Mouse (Mus musculus): ENCODE measurements at regions not wholly inside any gene's neighbourhood (a gene's known extent, or its start where the extent isn't known, plus 50 kb on each side); places are given as distances from the start of the nearest gene placed in this dataset.

GRCm38 (mm10) chr13:107942297-107942962 is 101.8 kb upstream of the Smim15 start:
- peaks cover 0 to 1% of the 10 kb centered on the region in 2 experiments; a peak in 2 of 4 replicates for H3K36me3 ChIP-seq (ENCODE audit: control insufficient read depth in 1 of 2, insufficient read depth in 2 of 2, low read length in 2 of 2)
- no peak overlapping the region for H3K27ac ChIP-seq (ENCODE audit: control insufficient read depth, low read depth, low read length)
- H3K4me1 ChIP-seq (ENCODE audit: control insufficient read depth in 1 of 2, insufficient read depth in 2 of 2, low read length in 2 of 2): no peaks in the 10 kb centered on the region
- TF ChIP-seq CHD1 (IDR thresholded peaks at IDR 0.05; ENCODE audit: low read depth, low read length): no peak
- TF ChIP-seq RCOR1 (IDR thresholded peaks at IDR 0.05; ENCODE audit: low read depth, low read length): no peak
- no peak for TF ChIP-seq MEF2A (IDR thresholded peaks at IDR 0.05; ENCODE audit: extremely low read depth, insufficient replicate concordance, low read depth, low read length, poor library complexity, severe bottlenecking)
- TF ChIP-seq UBTF (IDR thresholded peaks at IDR 0.05; ENCODE audit: borderline replicate concordance, insufficient read depth, low read depth, low read length): no peak
- TF ChIP-seq MYC (IDR thresholded peaks at IDR 0.05; ENCODE audit: low read depth, low read length): no peak
- TF ChIP-seq MXI1 (IDR thresholded peaks at IDR 0.05; ENCODE audit: low read depth, low read length): no peak
- no peak for TF ChIP-seq CTCF (IDR thresholded peaks at IDR 0.05 in 2 of 3, conservative IDR thresholded peaks at IDR 0.05 in 1 of 3; ENCODE audit: control insufficient read depth in 1 of 3, insufficient read depth in 1 of 3, low read depth in 2 of 3, low read length in 3 of 3, poor library complexity in 1 of 3, severe bottlenecking in 1 of 3)
- TF ChIP-seq NELFE (IDR thresholded peaks at IDR 0.05; ENCODE audit: low read depth, low read length): no peak
- no peaks in the 10 kb centered on the region for H3K79me2 ChIP-seq (ENCODE audit: control insufficient read depth, insufficient read depth, low read length, poor library complexity)
- no peak for DNase-seq (ENCODE audit: low read depth, low spot score)
- H3K9me3 ChIP-seq (replicated peaks; ENCODE audit: insufficient read depth, low read length): no peaks in the 10 kb centered on the region
- H3K4me3 ChIP-seq (ENCODE audit: control insufficient read depth in 1 of 2, insufficient read depth in 1 of 2, low read depth in 2 of 2, low read length in 2 of 2): no peak overlapping the region
- no peak overlapping the region for H3K9ac ChIP-seq (ENCODE audit: control insufficient read depth, low read depth, low read length, poor library complexity, severe bottlenecking)
- peaks cover 11 to 13% of the 10 kb centered on the region in 2 experiments for H3K27me3 ChIP-seq (ENCODE audit: control insufficient read depth in 1 of 2, insufficient read depth in 2 of 2, low read length in 2 of 2)

GRCm38 (mm10) chr13:107939916-107940646 is 104.2 kb upstream of the Smim15 start:
- TF ChIP-seq ETS1 (IDR thresholded peaks at IDR 0.05; ENCODE audit: low read depth, low read length) (0 out of 2 replicates have a peak, but pooled peaks have one; percentile 9), CTCF (IDR thresholded peaks at IDR 0.05 in 2 of 3, conservative IDR thresholded peaks at IDR 0.05 in 1 of 3; ENCODE audit: control insufficient read depth in 1 of 3, insufficient read depth in 1 of 3, low read depth in 2 of 3, low read length in 3 of 3, poor library complexity in 1 of 3, severe bottlenecking in 1 of 3) (no peak), RCOR1 (IDR thresholded peaks at IDR 0.05; ENCODE audit: low read depth, low read length) (peak; percentile 95), GATA1 (IDR thresholded peaks at IDR 0.05; ENCODE audit: low read depth, low read length) (0 out of 2 replicates have a peak, but pooled peaks have one; percentile 18), MXI1 (IDR thresholded peaks at IDR 0.05; ENCODE audit: low read depth, low read length) (no peak), EP300 (IDR thresholded peaks at IDR 0.05; ENCODE audit: low read depth in 1 of 2, low read length in 2 of 2) (0 out of 4 replicates have a peak, but pooled peaks of 1 of the 2 experiments have one; percentile 24), SMC3 (IDR thresholded peaks at IDR 0.05; ENCODE audit: low read depth, low read length) (0 out of 2 replicates have a peak, but pooled peaks have one; percentile 4)
- no peaks in the 10 kb centered on the region for H3K36me3 ChIP-seq (ENCODE audit: control insufficient read depth in 1 of 2, insufficient read depth in 2 of 2, low read length in 2 of 2)
- peaks cover 13 to 19% of the 10 kb centered on the region in 2 experiments for H3K27me3 ChIP-seq (ENCODE audit: control insufficient read depth in 1 of 2, insufficient read depth in 2 of 2, low read length in 2 of 2)

More at GRCm38 (mm10) chr13:107939916-107940646, 104.2 kb upstream of the Smim15 start:
- H3K4me3 ChIP-seq (ENCODE audit: control insufficient read depth in 1 of 2, insufficient read depth in 1 of 2, low read depth in 2 of 2, low read length in 2 of 2): no peak overlapping the region
- H3K9me3 ChIP-seq (replicated peaks; ENCODE audit: insufficient read depth, low read length): no peaks in the 10 kb centered on the region
- no peak overlapping the region for H3K9ac ChIP-seq (ENCODE audit: control insufficient read depth, low read depth, low read length, poor library complexity, severe bottlenecking)
- H3K4me1 ChIP-seq (ENCODE audit: control insufficient read depth in 1 of 2, insufficient read depth in 2 of 2, low read length in 2 of 2): no peaks in the 10 kb centered on the region
- no peaks in the 10 kb centered on the region for H3K79me2 ChIP-seq (ENCODE audit: control insufficient read depth, insufficient read depth, low read length, poor library complexity)
- DNase-seq (ENCODE audit: low read depth, low spot score): peak; percentile 50
- no peak overlapping the region for H3K27ac ChIP-seq (ENCODE audit: control insufficient read depth, low read depth, low read length)
